Mouse (Mus musculus) hindbrain, embryonic 16.5 days (tissue): ENCODE results near the gene Gstm3. TPM values are rescaled to one million over a fixed set of nuclear protein-coding genes. Genes with fewer than 3 reads are reported as not detected.
A peak's percentile ranks its signal among the peaks of the same experiment; 100 is the strongest.

Experiments
- ATAC-seq: fragments of 200-750 bp; cut with Nextera tagmentation; 2 replicates; pipeline ENCODE4 v1.8.0; 2017; ENCODE audit warnings: moderate TSS enrichment, moderate library complexity
- H3K27ac ChIP-seq: fragments of 300-500 bp; sonication (generic); 2 replicates; pipeline ENCODE4 v1.5.1; 2014; ENCODE audit warnings: low read depth, mild to moderate bottlenecking, control low read depth, low read length, moderate library complexity
- H3K27me3 ChIP-seq: fragments of 300-500 bp; sonication (generic); replicated peaks from 2 replicates; pipeline ENCODE4 v1.6.1; 2014; ENCODE audit warnings: low read length; ENCODE audit not compliant: control insufficient read depth, insufficient read depth
- H3K36me3 ChIP-seq: fragments of 300-500 bp; sonication (generic); 2 replicates; pipeline ENCODE4 v1.6.1; 2014; ENCODE audit warnings: mild to moderate bottlenecking, low read length, moderate library complexity, mixed read lengths; ENCODE audit not compliant: control insufficient read depth, insufficient read depth
- H3K4me1 ChIP-seq: fragments of 300-500 bp; sonication (generic); 2 replicates; pipeline ENCODE4 v1.6.1; 2014; ENCODE audit warnings: low read depth, low read length; ENCODE audit not compliant: control insufficient read depth, insufficient read depth
- H3K4me2 ChIP-seq: fragments of 300-500 bp; sonication (generic); 2 replicates; pipeline ENCODE4 v1.6.1; 2014; ENCODE audit warnings: mild to moderate bottlenecking, low read length, control low read depth, moderate library complexity
- H3K4me3 ChIP-seq: fragments of 300-500 bp; sonication (generic); 2 replicates; pipeline ENCODE4 v1.5.1; 2014; ENCODE audit warnings: mild to moderate bottlenecking, low read length, control low read depth, moderate library complexity
- H3K9ac ChIP-seq: fragments of 300-500 bp; sonication (generic); 2 replicates; pipeline ENCODE4 v1.6.1; 2014; ENCODE audit warnings: low read depth, mild to moderate bottlenecking, control low read depth, low read length, moderate library complexity
- H3K9me3 ChIP-seq: fragments of 300-500 bp; sonication (generic); 2 replicates; pipeline ENCODE4 v1.6.1; 2014; ENCODE audit warnings: mild to moderate bottlenecking, low read length, moderate library complexity; ENCODE audit not compliant: control insufficient read depth
- WGBS: fragments of 180-500 bp; shearing (Covaris S2); extraction: QIAGEN DNeasy Blood & Tissue Kit; methylation state at CpG from one replicate; pipeline ENCODE4 v1.1.7; 2014; 5-methylcytosine and 5-hydroxymethylcytosine counted together
- polyA plus RNA-seq: library from polyadenylated mRNA; unstranded; fragments of >200 nt; fragmentation: Nextera tagmentation; extraction: Ambion mirVana; gene quantifications from 2 replicates; pipeline ENCODE4 v1.2.1, GENCODE M21; 2015

The Gstm3 gene
- polyA plus RNA-seq, 1 experiment from 2014 or later: not detected

DNA sequence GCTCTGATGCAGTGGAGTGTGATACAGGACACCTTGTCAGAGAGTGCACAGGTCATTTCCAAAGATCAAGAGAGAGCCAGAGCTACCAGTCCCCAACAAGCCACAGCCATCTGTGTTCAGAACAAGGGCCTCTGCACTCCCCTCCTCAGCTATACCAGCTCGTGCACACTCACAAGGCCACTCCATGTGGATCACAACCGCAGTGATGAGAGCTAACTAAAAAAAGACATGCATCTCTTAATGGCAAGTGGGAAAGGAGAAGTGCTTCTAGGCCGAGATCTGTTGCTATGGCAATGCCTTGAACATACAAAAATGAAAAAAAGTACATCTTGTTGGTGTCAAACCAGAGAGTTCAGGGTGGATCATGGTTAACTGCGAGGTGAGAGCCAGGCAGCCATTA, 29.3 kb downstream of the Gstm3 start:
- H3K36me3 ChIP-seq: no peaks in the 10 kb centered on the region
- 43% methylated on average over 4 of the region's 4 CpGs for WGBS
- peak; percentile 28; the same call in 1 of the 2 replicates for ATAC-seq
- H3K9me3 ChIP-seq: no peaks in the 10 kb centered on the region
- H3K9ac ChIP-seq: no peak overlapping the region
- H3K4me3 ChIP-seq: no peak overlapping the region
- H3K27ac ChIP-seq: no peak overlapping the region
- H3K4me2 ChIP-seq: no peak overlapping the region
- no peaks in the 10 kb centered on the region for H3K27me3 ChIP-seq
- peaks cover 6% of the 10 kb centered on the region; the same call in 1 of the 2 replicates for H3K4me1 ChIP-seq

DNA sequence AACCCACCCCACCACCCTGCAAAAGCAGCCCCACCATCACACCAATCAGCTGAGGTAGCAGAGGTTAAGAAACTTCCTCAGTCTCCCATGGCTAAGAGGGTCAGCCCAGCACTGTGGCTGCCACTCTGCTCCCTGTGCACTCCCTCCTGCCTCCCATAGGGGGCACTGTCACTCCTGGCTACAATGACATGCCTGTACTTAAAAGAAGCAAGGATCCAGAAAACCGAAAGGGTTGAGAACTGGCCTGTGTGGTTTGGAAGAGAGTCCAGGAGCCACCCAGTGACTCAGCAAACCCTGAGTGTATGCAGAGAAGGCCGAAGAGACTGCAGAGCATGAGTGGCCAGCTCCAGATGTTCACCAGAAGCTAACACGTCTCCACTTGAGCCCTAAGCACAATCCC, 29.7 kb downstream of the Gstm3 start:
- WGBS: 47% methylated on average over 3 of the region's 3 CpGs
- Histone ChIP-seq H3K4me1 (peaks cover 6% of the 10 kb centered on the region; the same call in 1 of the 2 replicates), H3K4me3 (no peak overlapping the region), H3K9me3 (no peaks in the 10 kb centered on the region), H3K27me3 (no peaks in the 10 kb centered on the region), H3K36me3 (no peaks in the 10 kb centered on the region), H3K9ac (no peak overlapping the region), H3K4me2 (no peak overlapping the region), H3K27ac (no peak overlapping the region)
- 0 out of 2 replicates have a peak, but pooled peaks have one; percentile 9 for ATAC-seq

GRCm38 (mm10) chr3:107935888-107936287, 33.2 kb downstream of the Gstm3 start:
- Histone ChIP-seq H3K27ac (no peak overlapping the region), H3K4me1 (peaks cover 10% of the 10 kb centered on the region), H3K36me3 (no peaks in the 10 kb centered on the region), H3K27me3 (no peaks in the 10 kb centered on the region), H3K9ac (no peak overlapping the region), H3K4me2 (no peak overlapping the region), H3K4me3 (no peak overlapping the region), H3K9me3 (no peaks in the 10 kb centered on the region)
- no peak for ATAC-seq
- 66% methylated on average over 3 of the region's 3 CpGs for WGBS

GRCm38 (mm10) chr3:107935268-107935667, 33.8 kb downstream of the Gstm3 start:
- H3K36me3 ChIP-seq: no peaks in the 10 kb centered on the region
- H3K4me3 ChIP-seq: no peak overlapping the region
- no peak overlapping the region for H3K27ac ChIP-seq
- H3K27me3 ChIP-seq: no peaks in the 10 kb centered on the region
- H3K9me3 ChIP-seq: no peaks in the 10 kb centered on the region
- no peak overlapping the region for H3K4me2 ChIP-seq
- ATAC-seq: no peak
- no peak overlapping the region for H3K9ac ChIP-seq
- WGBS: 89% methylated on average over 3 of the region's 3 CpGs
- H3K4me1 ChIP-seq: peaks cover 12% of the 10 kb centered on the region

DNA sequence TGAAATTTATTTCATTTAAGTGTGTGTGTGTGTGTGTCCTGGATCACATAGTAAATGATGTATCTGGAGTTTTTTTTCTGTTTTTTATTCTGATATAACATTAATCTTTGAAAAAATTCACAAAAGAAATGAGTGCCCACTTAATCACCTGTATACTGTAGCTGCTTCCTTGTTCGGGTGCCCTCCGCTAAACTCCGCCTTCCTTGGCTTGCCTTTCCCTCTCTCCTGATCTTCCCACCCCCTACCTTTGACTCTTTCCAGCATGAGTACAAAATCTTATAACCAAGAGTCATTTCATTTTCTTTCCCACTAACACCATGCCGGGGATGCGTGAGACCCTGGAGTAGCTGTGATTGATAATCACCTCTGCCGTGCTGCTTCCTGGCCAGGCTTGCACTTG, 37.0 kb downstream of the Gstm3 start:
- Histone ChIP-seq H3K9ac (no peak overlapping the region), H3K36me3 (no peaks in the 10 kb centered on the region), H3K4me2 (no peak overlapping the region), H3K9me3 (no peaks in the 10 kb centered on the region), H3K27ac (0 out of 2 replicates have a peak overlapping the region, but pooled peaks have one; percentile 2), H3K4me1 (peaks cover 12% of the 10 kb centered on the region), H3K27me3 (no peaks in the 10 kb centered on the region), H3K4me3 (no peak overlapping the region)
- WGBS: 71% methylated on average over 6 of the region's 6 CpGs
- no peak for ATAC-seq

DNA sequence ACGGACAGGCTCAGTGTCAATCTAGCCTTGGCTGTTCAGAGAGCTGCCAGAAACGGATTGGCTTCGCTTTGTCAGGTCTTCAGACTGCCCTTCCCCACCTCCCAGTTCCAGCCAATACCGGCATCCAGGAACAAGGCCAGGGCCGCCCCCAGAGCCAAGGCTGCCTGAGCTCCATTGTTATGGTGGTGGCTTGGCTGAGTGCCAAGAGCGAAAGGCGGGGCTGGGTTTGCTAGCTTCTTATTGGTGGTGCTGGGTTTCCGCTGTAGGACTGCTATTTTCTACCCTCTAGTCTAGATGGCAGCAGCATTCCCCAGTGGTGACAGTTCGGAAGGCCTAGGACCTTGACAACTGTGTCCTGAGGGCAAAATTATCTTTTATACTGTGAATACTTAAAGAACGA, 37.4 kb downstream of the Gstm3 start, which contains the start of gene Gstm7:
Gstm7 (minus strand) TSS at position 148 of the 400 bp plus-strand sequence.
- ATAC-seq: peak; percentile 98
- Histone ChIP-seq H3K9me3 (no peaks in the 10 kb centered on the region), H3K4me2 (peak within 1 kb of the TSS; percentile 53), H3K36me3 (no peaks in the 10 kb centered on the region), H3K4me3 (peak within 1 kb of the TSS; percentile 26), H3K27ac (peak within 1 kb of the TSS; percentile 72), H3K27me3 (no peaks in the 10 kb centered on the region), H3K4me1 (peaks cover 12% of the 10 kb centered on the region), H3K9ac (peak within 1 kb of the TSS; percentile 19; the same call in 1 of the 2 replicates)
- 4% methylated on average over 10 of the region's 10 CpGs for WGBS

GRCm38 (mm10) chr3:107931134-107931533, 37.9 kb downstream of the Gstm3 start:
- peak overlapping the region; percentile 26 for H3K4me3 ChIP-seq
- peak overlapping the region; percentile 53 for H3K4me2 ChIP-seq
- peaks cover 12% of the 10 kb centered on the region for H3K4me1 ChIP-seq
- no peak overlapping the region; the same call in 1 of the 2 replicates for H3K9ac ChIP-seq
- H3K27me3 ChIP-seq: no peaks in the 10 kb centered on the region
- peak overlapping the region; percentile 72 for H3K27ac ChIP-seq
- WGBS: 51% methylated on average over 2 of the region's 2 CpGs
- H3K36me3 ChIP-seq: no peaks in the 10 kb centered on the region
- ATAC-seq: no peak
- H3K9me3 ChIP-seq: no peaks in the 10 kb centered on the region

- Histone ChIP-seq H3K9me3 (no peaks in the 10 kb centered on the region), H3K9ac (no peak overlapping the region), H3K27ac (no peak overlapping the region), H3K4me3 (no peak overlapping the region), H3K4me2 (no peak overlapping the region), H3K4me1 (peaks cover 12% of the 10 kb centered on the region), H3K36me3 (no peaks in the 10 kb centered on the region), H3K27me3 (no peaks in the 10 kb centered on the region)
- WGBS: 92% methylated on average over 4 of the region's 4 CpGs
- ATAC-seq: no peak
Observed at GRCm38 (mm10) chr3:107929731-107930130, 39.4 kb downstream of the Gstm3 start.

GRCm38 (mm10) chr3:107929243-107929642, 39.8 kb downstream of the Gstm3 start:
- no peak overlapping the region for H3K9ac ChIP-seq
- H3K4me2 ChIP-seq: no peak overlapping the region
- H3K4me3 ChIP-seq: no peak overlapping the region
- ATAC-seq: no peak
- WGBS: 92% methylated on average over 4 of the region's 4 CpGs
- H3K9me3 ChIP-seq: no peaks in the 10 kb centered on the region
- no peaks in the 10 kb centered on the region for H3K27me3 ChIP-seq
- H3K36me3 ChIP-seq: no peaks in the 10 kb centered on the region
- no peak overlapping the region for H3K27ac ChIP-seq
- H3K4me1 ChIP-seq: peaks cover 12% of the 10 kb centered on the region

DNA sequence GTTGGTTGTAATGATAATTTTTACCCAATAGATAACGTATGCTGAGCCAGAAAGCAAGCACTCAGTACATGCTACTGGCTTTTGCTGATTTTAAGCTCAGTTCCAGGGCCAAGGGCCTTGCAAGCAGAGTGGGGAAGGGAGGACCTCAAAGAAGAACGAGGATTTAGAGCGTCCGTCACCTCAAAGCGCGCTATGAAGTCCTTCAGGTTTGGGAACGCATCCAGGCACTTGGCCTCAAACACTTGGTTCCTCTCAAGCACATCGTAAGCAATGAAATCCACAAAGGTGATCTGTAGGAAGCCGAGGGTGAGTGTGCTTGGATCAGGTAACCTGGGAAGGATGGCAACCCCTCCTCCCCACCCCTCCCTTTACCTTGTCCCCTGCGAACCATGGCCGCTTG, 40.4 kb downstream of the Gstm3 start:
- H3K4me2 ChIP-seq: no peak overlapping the region
- no peaks in the 10 kb centered on the region for H3K36me3 ChIP-seq
- no peak overlapping the region for H3K9ac ChIP-seq
- no peak for ATAC-seq
- H3K4me1 ChIP-seq: peaks cover 12% of the 10 kb centered on the region
- H3K4me3 ChIP-seq: no peak overlapping the region
- no peaks in the 10 kb centered on the region for H3K27me3 ChIP-seq
- WGBS: 82% methylated on average over 11 of the region's 11 CpGs
- H3K9me3 ChIP-seq: no peaks in the 10 kb centered on the region
- H3K27ac ChIP-seq: no peak overlapping the region
